Mouse (Mus musculus): Measurements from ENCODE around the gene Thap3. TPM values are rescaled to one million over a fixed set of nuclear protein-coding genes. Genes with fewer than 3 reads are reported as not detected.
"Not testable (repeated sequence)": the region's sequence is repeated elsewhere in the genome, so short reads cannot be mapped to it uniquely, and the experiment has no call there.

The Thap3 gene
- 24.3 and 32.8 TPM in 2 replicates for total RNA-seq (2021)
- long read RNA-seq, transcript Thap3-201 (4 exons, 1,124 nt): major isoform, 18 of 23 reads
- long read RNA-seq, partial matches to known transcripts: 2 of 23 reads
- long read RNA-seq, other reads (novel, unspliced or antisense): 2 of 23 reads

DNA sequence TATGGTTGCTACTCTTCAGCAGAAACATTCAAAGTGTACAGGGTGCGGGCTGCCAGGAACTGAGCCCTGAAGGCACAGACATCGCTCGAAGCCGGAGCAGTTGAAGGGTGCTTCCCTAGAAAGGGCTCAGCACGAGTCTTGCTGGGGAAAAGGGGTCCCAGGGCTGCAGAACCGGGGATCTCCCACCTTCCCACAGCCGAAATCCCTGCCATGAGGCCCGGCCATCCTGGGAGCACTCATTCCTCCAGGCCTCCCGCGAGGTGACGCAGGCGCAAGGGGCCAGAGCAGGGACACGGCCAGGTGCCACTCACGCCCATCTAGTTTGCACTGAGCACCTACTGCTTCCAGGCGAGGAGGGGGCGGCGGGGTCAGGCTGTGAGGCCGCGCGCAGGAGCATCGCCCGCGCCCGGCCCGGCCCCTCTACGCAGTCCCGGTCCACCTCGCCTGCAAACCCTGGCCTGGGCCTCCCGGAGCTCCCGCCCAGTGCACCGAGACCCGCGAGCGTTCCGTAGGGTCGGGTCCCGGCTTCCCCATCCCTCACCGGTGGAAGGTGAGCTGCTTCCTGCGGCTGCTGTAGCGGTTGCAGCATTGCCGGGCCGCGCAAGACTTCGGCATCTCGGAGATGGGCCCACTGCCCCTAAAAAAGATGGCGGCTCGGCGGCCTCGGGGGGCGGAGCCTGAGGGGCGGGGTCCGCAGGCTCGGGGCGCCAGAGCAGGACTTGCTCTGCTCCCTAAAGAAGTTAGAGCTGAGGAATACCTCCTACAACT is at the start of gene Thap3:
TSS of gene Thap3 (minus strand) at position 656 of the 768 bp plus-strand sequence.
- DNase-seq: peak; percentile 87

DNA sequence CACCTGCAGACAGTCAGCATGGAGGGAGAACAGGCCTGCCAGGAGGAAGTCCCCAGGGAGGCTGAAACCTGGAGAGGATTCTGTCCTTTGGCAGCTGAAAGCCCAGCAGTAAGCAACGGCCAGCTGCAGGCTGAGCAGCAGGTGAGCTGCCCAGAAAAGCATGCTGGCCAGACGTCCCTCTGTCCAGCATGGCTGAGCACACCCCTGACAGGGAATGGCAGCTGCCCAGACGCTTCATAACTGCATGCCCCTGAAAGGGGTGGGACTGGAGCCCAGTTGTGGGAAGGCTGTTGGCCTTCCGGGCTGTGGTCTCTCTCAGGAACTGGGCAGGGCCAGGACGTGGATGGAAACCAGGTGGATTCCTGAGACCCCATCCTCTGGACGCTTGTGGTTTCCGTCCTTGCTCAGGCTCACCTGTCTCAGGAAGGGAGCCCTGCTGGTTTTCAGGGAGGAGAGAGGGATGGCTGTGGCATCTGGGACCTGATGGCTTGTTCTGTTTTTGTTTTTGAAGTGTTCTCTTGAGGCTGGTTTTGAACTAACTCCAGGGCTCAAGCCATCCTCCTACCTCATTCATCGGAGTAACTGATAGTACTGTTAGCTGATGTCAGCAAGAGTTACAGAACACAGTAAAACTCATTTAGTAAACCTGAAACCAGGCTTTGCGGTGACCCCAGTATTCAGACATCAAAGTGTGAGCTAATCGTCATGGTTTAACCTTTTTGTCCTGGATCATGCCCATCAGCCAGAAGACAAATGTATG is 49.6 kb upstream of the Thap3 start, which contains the start of gene Tas1r1:
TSS of gene Tas1r1 (minus strand) at position 344 of the 760 bp plus-strand sequence.
- DNase-seq: no peak

DNA sequence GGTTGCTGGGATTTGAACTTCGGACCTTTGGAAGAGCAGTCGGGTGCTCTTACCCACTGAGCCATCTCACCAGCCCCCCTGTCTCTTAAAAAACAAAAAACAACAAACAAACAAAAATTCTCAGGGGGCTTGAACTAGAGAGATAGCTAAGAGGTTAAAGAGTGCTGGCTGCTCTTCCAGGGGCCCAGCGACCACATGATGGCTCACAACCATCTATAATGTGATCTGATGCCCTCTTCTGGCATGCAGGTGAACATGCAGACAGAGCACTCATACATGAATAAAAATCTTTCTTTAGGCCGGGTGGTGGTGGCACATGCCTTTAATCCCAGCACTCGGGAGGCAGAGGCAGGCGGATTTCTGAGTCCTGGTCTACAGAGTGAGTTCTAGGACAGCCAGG is 47.7 kb upstream of the Thap3 start:
- not testable (repeated sequence) for DNase-seq

DNA sequence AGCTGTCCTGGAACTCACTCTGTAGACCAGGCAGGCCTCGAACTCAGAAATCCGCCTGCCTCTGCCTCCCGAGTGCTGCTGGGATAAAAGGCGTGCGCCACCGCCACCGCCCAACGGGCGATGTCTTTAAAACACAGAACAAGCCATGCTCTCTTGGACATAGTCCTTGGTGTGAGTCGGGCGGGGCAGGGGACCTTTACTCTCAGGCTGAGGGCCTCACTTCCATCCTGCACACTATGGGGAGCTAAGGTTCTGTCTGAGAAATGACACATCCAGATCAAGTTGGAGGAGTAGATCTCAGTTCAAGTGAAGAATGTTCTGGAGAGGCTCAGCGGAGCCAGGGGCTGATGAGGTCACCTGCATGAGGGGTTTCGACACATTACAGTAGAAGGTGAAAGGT is 44.1 kb upstream of the Thap3 start:
- no peak for DNase-seq

DNA sequence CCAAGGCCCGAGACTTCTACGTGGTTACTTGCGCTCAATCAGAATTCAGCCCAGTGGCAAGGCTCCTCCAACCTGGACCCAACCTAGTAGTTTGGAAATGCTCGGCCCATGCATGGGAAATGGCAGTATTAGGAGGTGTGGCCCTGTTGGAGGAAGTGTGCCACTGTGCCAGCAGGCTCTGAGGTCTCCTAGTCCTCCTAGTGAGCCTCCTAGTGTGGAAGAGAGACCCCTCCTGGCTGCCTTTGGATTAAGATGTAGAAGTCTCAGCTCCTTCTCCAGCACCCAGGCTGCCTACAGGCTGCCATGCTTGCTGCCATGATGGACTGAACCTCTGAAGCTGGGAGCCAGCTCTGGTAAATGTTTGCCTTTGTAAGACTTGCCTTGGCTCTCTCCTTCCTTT is 41.2 kb upstream of the Thap3 start:
- no peak for DNase-seq

DNA sequence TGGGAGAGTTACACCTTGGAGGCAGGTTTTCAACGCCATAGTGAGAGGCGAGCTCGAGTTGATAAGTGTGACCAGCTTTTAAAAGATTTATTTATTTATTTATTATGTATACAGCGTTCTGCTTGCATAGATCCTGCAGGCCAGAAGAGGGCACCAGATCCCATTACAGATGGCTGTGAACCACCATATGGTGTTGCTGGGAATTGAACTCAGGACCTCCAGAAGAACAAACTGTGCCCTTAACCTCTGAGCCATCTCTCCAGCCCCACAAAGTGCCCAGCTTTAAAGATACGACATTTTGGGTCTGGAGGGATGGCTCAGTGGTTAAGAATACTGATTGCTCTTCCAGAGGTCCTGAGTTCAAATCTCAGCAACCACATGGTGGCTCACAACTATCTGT is 40.3 kb upstream of the Thap3 start:
- DNase-seq: no peak

DNA sequence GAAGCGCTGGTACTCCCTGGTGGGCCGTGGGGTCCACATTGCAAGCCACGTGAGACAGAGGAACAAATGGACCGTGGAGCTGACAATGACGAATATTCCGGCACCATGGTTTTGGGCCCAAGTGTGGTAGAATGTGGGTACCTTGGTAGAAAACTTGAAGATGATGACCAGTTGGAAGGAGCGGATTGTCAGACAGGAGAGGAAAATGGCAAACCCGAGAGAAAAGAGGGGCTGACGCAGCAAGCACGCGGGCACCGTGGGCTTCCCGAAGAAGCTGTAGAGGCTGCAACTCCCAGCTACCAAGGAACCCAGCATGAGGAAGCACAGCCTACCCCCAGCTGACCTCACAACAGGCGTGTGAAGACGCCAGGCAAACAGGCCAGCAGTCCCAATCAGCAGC is 39.7 kb upstream of the Thap3 start:
- no peak for DNase-seq

DNA sequence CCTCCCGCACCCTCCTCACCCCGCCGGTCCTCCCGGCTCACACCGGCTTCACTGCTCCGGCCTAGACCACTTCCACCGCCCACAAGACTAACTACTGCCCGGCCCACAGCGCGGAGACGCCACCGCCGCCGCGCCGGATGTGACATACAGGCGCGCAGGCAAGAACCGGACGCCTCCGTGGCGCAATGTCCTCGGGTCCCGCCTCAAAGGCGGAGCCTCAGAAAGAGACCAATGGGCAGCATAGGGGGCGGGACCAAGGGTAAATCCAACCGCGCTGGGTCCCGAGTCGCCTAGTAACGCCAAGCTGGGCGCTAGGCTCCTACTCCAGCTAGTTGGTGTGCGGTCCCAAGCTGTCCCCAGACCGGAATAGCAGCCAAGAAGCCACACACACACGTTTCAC is 38.7 kb upstream of the Thap3 start, which contains the start of gene Zbtb48:
TSS of gene Zbtb48 (minus strand) at position 148 of the 400 bp plus-strand sequence.
- DNase-seq: peak; percentile 95

DNA sequence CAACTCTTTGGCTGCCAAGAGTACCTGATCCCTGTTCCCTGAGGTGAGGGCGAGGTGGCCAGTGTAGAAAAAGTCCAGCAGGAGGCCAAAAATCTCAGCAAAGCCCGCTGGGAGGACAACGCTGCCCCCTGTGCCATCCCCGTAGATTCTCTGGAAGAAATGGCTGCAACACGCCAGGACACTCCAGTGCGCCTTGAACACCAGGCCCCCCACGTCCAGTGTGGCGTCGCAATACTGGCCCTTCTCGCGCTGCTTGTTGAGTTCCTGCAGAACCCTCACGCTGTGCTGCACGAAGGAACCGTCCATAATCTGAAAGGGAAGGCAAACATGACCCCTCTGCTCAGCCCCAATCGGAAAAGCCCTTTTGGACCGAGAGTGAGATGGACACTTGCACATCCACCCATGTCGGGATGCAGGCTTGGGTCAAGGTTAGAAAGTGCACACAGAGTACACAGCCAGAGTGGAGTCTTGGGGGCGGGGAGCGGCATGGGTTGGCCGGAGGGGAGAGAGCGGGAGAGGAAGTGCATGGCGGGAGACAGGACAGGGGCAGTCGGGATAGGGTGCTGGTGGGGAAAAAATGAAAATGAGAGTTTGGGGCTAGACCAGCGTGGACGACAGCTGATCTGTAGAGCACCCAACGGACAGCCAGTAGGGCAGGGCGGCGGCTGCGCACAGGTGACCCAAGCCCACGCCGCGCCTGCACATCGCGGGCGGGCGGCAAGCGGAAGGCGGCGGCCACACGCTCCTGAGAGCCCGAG is 38.1 kb upstream of the Thap3 start:
- DNase-seq: peak; percentile 29

DNA sequence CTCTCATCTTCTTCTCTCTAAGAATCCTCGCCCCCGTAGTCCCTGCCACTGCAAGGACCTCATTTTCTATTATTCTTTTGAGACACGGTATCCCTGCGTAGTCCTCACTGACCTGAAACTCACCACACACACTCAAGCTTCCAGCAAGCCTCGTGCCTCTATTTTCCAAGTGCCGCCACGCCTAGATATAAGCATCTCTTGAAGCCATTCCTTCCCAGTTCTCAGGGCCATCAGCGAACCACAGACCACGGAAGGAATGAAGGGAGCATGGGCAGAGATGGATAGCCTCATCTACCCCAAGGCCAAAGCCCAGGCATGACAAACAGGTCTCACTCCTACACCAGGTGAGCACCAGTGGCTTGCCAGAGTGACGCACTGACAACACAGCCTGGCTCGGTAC is 35.7 kb upstream of the Thap3 start:
- no peak for DNase-seq

DNA sequence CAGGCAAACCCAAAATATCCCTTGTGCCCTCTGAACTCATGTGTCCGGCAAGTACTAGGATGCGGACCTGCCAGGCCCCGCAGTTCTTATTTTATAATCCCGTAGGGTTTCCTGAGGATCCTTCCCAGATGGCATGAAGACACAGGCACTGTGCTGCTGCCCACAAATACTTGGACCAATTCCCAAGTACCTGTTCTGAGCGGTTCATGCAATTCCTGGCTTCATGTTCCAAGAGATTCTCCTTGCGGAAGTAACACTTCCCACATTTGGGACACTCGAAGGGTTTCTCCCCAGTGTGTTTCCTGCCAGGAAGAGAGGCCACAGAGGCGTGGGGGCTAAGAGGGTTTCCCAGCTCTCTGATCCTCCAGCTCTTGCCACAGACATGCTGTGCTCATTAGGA is 33.7 kb upstream of the Thap3 start:
- DNase-seq: no peak

DNA sequence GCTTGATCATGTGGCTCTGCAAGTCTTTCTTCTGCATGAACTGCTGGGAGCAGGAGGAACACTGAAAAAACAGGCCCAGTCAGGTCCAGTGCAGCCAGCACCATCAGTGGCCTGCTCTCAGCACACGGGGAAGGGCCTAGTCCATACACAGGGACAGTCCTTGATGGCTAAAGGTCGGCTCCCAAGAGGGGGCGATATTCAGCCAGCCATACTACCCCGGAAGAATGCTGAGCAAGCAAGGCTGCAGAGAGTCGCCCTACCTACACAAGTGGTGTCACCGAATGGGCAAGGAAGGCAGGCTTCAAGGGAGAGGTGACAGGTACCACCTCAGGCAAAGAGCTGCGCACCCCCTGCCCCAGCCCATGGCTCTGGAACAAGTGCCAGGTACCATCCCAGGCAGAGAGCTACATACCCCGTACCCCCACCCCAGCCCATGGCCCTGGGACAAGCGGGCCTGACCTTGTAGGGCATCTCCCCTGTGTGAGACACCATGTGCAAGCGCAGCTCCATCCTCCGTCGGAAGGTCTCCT is 32.8 kb upstream of the Thap3 start:
- no peak for DNase-seq

DNA sequence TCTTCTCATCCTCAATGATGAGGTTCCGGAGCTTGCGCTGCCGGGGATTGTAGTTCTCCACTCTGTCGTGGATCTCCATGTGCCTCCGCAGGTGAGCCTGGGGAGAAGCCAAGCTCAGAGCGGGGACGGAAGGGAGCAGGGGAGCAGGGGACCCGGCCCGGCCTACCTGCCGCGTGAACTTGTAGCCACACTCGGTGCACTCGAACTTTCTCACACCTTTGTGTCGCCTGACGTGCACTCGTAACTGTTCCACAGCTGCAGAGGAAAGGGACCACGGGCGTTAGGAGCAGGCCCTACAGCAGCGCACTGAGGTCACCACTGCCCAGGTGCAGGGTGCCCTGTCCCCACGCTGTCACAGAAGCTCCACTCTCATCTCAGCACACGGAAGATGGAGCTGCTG is 31.2 kb upstream of the Thap3 start:
- DNase-seq: no peak

DNA sequence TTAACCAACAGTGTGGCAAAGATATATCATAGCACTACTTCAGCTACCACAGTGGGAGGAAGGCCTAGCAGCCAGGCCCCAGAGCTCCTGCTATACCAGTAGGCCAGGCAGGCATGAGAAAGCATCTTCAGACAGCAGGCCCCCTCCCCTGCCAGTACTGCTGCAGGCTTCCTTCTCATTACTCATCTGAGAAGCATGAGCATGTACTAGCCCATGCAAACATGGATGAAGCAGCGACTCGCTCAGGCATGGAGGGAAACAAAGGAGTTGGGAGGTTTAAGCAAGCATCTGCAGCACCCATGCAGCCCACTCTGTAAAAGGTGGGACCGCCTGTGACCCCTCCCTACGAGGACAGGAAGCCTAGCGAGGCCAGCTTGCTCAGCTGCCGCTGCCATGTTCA is 30.3 kb upstream of the Thap3 start:
- no peak for DNase-seq

DNA sequence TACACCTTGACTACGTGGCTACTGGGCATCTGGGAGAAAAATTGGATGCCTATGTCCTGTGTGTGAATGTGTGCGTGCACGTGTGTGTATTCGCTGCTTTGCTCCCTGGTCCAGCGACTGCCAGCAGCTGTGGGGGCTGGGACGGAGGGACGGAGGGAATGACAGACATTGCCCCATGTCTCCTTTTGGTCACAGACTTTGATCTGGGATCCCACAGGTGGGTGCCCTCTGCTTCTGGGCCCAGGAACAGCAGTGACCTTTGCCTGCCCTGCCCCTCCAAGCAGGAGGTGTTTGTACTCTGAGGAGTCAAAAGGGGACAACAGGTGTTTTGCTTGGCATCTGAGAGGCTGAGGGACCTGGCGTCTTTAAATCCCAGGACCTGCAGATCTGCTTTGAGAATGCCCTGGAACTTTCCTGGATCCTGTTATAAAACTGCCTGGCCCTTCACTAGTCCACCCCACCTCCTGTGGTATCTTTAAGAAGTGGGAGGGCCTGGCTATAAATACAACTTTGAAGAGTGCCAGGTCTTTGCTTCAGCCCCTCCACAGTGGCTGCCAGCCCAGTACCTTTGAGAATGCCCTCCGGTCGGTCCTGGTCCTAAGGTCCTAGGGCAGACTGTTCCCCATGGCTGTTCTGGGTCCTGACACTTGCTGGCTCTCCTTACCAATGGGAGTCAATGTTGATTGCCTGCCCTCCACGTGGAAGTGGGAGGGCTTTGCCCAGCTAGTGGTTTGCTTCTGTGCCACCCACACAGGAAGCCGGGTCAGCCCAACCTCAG is 24.4 kb upstream of the Thap3 start:
- no peak for DNase-seq

DNA sequence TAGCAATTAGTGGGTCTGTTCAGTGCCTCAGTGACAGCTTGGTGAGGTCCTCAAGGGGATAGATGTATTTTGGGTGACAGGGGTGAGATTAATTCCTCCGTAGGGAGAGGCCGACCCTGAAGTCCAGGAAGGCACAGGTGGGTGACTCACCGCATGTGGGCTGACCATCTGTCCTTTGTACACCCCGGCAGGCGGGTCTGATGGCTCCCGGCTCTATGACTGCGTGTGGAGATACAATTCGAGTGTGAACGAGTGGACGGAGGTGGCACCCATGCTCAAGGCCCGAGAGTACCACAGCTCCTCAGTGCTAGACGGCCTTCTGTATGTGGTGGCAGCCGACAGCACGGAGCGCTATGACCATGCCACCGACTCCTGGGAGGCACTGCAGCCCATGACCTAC is 23.3 kb upstream of the Thap3 start:
- DNase-seq: no peak

DNA sequence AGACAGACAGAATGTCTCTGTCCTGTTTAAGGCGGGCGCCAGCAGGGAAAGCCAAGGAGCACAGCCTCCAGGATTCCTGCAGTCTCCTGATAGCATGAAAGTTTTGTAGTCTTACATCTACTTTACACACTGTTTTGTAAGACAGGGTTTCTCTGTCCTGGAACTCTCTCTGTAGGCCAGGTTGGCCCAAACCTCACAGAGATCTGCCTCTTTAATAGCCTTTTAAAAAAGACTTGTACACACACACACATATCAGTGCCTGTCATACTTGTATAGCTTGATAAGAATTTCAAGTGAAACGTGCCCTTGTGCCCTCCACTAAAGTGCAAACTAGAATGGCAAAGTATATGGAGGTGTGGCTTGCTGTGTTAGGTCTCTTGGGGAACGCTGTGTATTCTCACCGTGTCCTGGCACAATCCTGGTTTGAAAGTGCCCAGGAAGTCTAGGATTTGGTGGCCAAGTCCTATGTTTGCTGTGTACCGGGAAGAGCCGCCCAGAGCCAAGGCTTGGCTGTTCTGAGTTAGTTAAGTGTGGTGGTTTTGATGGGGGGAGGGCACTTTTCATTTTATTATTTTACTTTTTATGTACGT is 22.5 kb upstream of the Thap3 start:
- DNase-seq: no peak

DNA sequence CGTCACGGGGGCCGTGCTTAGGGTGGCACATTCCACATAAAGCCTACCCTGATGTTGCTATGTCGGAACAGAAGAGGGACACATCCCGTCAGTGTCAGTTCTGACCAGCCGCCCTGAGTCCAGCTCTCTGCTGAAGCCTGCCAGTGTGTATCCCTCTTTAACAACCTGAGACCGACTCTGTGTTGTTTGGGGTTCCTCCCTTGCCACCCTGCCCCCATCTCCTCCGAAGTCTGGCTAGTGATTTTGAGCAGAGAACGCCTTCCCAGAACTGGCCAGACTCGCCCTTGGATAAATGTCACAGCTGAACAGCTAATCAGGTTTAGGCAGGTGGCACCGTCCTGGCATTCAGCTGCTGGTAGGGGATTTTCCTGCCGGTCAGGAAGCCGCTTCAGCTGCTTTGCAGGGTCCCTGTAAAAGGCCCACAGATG is 21.9 kb upstream of the Thap3 start:
- no peak for DNase-seq

DNA sequence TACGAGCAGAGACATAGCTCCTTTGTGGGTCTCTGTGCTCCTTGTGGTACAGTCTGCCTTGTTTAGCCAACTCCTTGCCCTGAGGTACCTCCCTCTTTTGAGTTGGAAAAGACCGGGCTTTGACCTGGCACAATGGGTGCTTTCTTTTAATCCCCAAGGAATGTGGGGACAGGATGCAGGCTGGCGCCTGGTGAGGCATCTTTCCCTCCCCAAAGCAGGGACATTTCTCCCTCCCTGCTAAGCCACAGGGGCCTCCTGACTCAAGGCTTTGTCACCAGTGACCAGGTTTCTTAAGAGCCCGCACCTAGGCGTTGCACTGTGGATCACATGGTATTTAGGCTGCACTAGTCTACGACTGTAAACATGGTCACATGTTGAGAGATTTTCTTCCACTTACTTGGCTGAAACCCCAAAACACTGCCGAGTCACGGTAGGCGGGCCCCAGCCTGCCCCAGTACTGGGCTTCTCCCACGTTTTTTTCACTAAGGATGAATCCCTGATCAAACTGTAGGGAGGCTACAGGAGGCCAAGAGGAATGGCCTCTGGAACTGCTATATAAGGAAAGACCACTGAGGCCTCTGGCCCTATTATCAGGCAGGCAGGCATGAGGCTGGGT is 21.4 kb upstream of the Thap3 start:
- DNase-seq: peak; percentile 54

Data from adrenal gland, postnatal 25 days (tissue).